Mouse (Mus musculus) ovary, adult 18-20 months (tissue): ENCODE data around the gene Rnf114.

ENCODE experiments used
- DNase-seq: peaks from one replicate; pipeline ENCODE4 v3.0.0; 2022; ENCODE audit warnings: low spot score, mixed read lengths

Rnf114 gene

DNA sequence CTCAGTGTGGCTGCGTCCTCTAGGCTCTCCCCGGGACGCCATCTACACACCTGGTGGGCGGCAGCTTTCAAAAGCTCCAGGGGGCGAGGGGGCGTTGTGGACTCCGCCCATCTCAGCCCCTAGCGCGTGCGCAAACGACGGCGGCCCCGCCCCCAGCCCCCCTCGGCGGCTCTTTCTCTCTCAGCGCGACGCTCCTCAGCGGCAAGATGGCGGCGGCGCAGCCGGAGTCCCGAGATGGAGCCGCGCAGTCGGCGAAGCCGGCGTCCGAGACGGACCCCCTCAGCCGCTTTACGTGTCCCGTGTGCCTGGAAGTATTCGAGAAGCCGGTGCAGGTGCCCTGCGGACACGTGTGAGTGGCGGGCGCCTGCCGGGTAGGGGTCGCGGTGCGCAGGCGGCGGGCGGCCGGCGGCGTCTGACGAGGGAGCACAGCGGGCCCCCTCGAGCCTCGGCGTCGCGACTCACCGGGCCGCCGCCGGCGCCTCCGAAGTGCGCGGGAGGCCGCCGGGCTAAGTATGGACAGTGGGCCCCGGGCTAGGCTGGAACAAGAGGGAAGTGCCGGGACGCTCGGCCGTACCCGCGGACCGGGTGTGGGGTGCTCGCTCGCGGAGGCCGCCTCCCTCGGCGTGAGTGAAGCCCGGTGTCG is 10.9 kb downstream of the Rnf114 start:
- peak; percentile 68 for DNase-seq

DNA sequence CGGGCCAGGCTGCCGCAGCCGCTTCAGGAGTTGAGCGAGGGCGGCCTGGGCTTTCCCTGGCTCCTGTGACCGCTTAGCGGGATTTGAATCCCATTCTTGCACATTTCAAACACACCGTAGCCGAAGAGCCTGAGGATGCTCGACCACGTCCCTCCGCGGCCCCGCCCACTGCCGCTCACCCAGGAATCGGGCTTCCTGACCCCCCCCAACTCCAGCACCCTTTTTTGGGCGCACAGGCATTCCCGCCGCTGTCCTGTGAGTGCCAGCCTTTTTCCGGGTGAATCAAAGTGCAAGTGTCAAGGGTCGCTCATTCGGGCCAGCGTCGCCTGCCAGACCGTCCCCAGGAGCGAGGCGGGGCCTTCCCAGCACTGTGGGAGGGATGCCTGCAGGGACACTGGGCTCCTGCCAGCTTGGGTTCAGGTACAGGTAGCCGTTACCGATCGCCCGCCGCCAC is 11.5 kb downstream of the Rnf114 start:
- no peak for DNase-seq

DNA sequence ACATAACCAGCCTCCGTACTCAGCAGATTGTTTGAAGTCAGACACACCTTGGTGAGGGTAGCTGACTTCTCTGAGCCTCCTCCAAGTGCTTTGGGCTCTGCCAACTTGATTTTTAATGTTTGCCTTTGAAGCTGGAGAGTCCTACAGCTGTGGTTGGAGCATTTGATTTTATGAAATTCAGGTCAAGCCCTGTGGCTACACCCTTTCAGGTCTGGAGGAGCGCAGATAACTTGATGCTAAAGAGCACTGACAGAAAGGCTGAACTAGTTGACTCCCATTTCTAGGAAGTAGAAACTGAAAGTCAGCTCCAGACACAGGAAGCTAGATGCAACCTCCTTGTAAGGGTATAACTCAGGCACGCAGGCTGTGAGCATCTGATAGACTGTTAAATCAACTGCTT is 12.7 kb downstream of the Rnf114 start:
- no peak for DNase-seq

DNA sequence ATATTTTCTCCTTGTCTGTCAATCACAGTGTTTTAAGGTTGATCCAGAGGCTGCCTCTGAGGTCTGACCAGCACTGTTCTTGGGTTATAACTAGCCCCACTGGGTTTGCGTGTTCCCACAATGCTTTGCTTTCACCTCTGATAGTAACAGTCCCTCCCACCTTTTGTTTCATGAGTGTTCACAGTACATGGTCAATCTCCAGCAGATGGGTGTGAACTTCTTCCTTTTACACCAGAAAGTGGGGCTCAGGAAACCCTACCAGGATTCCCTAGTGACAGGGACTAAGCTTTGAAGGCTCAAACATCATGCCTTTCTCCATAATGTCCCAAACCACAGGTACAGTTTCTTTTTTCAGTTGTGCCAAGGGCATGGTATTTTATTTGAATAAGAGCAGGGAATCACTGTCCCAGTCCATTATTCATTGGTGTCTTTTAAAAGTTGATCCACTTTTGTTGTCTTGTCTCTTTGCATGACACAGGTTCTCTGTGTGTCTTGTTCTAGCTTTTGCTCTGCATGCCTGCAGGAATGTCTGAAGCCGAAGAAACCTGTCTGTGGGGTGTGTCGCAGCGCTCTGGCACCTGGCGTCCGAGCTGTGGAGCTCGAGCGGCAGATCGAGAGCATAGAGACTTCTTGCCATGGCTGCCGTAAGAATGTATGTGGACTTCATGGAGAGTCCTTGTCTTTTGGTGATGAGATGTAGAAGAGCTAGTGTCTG is 14.3 kb downstream of the Rnf114 start:
- DNase-seq: no peak

DNA sequence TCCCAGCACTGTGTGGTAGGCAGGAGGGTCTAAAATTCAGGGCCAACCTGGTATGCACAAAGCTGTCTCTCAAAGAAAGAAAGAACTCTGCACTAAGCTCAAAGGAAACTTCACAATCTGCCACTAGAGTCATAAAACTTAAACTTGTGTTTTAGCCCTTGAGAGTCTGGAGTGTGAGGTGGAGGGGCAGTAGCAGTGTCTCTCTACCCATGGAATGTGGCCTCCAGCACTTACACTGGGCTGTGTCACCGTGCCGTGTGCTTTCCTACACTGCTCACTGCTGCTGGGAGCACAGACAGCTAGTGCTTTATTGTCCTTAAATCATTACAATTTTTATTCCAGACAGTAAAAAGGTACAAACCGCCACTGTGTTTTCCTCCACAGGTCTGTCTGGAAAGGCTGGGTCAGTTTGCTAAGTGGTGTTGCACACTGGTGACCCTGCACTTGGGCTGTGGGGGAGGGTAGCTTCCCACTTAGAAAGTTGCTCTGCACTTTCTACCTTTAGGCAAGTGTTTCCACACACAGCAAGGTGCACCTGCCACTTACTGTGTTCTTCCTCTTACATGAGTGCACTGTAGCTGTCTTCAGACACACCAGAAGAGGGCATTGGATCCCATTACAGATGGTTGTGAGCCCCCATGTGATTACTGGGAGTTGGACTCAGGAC is 15.4 kb downstream of the Rnf114 start:
- no peak for DNase-seq

DNA sequence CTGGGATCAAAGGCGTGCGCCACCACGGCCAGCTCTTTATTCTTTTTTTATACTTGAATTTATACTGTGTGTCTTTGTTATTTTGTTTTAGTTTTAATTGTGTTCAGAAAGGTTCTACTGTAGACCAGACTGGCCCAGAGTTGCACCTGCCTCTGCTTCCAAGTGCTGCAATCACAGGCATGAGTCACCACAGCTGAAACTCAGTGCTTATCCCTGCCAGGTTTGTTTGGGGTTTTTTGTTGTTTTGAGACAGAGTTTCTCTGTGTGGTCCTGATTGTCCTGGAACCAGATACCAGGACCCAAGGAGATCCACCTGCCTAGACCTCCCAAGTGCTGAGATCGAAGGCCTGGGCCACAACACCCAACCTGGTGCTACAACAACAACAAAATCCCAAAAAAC is 16.1 kb downstream of the Rnf114 start:
- no peak for DNase-seq

DNA sequence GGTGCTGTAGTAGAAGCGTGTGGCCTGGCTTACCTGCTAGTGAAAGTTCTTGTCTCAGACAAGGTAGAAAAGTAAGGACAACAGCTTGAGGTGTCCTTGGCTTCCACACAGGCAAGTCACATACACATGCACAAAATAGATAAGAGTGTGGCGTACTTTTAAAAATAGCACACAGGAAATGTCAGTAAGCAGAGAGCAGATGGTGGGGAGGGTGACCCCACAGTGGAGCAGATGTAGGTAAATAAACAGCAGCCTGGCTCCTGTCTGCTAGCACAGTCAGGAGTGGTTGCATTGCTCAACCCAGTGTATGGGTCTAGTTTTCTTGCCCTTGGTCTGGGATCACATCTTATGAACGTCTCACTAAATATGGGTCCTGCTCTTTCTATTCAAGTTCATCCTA is 18.0 kb downstream of the Rnf114 start:
- no peak for DNase-seq

DNA sequence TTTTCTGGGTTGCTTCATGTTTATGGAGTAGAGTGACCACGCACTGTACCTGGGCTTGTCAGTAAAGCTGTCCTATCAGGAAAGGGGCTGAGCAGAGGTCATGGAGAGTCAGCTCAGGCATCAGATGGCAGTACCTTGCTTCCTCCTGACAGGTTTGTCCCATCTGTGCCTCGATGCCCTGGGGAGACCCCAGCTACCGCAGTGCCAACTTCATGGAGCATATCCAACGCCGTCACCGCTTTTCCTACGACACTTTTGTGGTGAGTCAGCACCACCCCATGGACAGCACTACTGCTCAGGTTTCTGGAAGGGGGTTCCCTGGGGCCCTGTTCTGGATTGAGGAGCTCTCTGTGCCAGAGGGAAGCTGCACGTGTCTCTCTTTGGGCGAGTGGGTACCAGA is 19.9 kb downstream of the Rnf114 start:
- no peak for DNase-seq

DNA sequence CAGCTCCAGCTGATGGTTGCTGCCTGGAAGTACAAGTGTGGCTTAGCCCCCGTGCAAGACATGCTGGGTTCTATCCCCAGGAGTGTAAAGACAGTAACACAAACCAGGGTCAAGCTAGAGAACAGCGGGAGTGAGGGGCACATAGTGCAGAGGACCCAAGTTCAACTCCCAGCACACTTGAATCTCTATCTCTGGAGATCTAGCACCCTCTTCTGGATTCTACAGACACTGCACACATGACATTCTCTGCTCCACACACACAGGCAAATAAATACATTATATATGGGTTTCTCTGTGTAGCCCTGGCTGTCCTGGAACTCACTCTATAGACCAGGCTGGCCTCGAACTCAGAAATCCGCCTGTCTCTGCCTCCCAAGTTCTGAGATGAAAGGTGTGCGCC is 20.5 kb downstream of the Rnf114 start:
- DNase-seq: no peak

DNA sequence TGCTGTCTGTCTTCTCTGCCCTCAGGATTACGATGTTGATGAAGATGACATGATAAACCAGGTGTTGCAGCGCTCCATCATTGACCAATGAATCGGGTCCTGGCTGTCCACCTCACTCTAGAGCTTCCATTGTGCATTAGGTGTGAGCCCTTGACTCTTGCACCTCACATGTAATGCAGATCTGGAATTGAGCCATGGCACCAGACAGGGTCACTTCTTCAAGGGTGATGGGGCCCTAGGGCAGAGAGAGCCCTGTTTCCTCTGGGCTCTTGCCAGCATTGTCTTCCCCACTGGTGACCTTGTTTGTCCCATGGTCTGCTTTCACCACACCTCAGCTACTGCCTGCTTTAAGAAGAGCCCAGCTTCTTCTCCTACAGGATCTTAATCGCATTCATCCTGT is 22.2 kb downstream of the Rnf114 start:
- no peak for DNase-seq

DNA sequence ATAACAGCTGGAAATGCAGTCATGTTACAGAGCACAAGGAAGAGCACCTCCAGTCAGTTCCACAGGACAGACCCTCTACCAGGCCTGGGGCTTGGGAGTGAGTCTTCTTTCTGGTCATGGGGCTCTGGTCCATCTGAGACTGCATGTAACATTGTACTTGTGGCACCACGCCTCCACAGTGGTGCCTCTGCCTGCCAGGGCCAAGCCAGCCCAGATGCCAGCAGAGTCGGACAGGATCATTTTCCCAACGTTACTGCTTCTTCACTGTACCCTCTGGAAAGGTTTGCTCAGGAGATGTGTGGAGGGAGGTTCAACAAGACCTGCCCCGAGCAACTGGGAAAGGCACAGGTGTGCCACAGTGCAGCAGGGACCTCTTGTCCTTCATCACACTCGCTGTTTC is 23.2 kb downstream of the Rnf114 start:
- DNase-seq: no peak

DNA sequence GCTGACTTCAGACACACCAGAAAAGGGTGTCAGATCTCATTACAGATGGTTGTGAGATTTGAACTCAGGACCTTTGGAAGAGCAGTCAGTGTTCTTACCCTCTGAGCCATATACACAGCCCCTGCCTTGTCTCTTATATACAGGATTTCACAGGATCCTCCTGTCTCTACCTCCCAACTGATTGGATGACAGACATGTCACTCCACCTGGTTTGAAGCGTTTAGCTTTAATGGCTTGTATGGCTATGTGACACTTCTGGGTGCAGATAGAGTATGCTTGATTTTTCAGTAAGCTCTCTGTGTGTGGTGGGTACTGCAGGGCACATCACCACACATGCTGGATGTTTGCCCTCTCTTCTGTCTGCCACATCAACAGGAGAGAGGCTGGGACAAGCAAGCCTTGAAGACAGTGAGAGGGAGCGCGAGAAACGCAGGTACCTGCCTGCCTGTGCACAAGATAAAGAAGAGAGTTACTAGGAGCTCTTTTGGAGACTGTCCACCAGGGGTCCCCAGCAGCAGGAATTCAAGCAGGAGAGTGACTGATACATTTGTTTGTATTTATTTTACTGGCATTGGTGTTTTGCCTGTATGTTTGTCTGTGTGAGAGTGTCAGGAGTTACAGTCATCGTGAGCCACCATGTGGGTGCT is 27.3 kb downstream of the Rnf114 start:
- no peak for DNase-seq

DNA sequence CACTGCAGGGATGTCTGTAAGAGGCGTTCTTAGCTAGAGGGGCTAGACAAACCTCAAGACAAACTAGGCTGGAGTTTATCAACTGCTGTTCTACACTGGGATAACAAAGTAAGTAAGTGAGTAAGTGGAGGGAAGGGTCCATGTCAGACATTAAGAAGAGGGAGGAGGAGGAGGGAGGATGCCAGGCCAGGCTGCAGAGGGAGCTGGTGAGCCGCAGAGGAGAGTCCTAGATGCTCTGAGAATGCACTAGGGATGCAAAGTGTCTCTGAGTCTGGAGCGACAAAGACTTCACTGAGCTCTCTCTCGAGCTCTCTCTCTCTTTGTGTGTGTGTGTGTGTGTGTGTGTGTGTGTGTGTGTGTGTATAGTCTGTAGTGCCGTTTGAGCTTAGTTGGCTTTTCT is 35.8 kb downstream of the Rnf114 start:
- no peak for DNase-seq

DNA sequence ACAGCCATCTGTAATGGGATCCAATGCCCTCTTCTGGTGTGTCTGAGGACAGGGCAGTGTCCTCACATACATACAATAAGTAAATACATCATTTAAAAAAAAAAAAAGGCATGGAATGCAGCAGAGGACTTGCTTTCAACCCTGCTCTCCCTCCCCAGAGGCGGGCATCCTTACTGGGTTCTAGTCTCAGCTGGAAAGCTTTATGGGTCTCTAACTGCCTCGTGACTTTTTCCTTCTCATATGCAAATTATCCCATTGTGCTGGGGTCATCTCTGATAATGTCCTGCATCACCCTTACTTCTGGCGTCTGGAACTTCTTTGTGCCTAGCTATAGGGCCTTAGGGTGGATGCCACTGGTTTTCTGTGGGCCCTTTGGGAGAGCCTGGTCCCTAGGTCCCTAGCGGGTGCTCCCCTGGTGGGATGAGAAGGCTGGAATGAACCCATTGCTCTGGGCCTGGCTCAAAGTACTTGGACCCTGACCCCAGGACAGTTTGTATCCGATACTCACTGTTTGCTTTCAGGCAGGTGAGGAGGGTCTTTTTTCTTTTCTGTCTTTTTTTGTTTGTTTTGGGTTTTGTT is 37.6 kb downstream of the Rnf114 start:
- DNase-seq: no peak

DNA sequence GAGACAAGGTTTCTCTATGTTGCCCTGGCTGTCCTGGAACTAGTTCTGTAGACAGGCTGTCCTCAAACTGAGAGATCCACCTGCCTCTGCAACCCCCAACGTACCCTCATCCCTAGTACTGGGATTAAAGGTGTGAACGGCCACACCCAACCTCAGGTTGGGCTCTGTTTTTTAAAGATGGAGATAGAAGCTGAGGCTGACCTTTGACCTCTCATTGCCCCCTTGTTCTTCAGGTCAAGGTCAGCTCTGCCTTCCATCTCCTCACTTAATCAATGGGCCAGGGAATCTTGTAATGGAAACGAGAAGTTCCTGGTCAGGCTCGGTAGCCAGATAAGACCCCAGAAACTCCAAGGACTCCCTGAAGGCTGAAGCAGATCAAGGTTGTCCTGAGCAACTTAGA is 38.1 kb downstream of the Rnf114 start:
- DNase-seq: no peak

DNA sequence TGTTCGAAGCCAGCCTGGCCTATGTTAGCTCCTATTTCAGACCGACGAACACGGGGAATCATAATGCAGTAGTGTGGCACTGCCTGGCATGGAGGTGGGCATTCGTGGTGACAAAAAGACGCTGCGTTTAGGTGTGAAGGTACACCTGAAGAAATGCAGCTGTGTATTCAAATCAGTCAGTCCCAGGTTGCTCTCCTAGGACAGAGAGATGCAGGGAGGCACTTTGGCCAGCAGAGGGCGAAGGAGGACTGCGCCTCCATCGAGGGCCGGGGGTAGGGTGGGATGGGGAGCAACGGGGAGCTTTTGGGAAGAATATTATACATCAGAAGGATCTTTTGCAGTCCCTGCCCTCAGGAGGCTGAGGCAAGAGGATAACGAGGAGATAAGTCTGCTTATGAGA is 39.7 kb downstream of the Rnf114 start:
- DNase-seq: no peak

DNA sequence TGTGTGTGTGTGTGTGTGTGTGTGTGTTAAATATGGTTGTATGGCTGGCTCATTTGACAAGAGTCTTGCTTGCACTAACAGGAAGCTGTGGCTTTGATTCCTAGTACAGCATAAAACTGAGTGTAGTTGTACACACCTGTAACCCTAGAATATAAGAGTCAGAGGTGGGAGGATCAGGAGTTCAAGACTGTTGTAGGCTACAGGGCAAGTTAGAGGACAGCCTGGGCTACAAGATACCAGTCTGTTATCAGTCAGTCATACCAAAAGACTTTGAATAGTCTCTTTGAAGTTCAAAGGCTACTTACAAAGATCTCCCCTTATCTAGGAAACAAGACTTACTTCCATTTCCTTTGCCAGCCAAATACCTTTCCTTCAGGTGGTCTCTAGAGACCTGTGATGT is 41.4 kb downstream of the Rnf114 start:
- no peak for DNase-seq

DNA sequence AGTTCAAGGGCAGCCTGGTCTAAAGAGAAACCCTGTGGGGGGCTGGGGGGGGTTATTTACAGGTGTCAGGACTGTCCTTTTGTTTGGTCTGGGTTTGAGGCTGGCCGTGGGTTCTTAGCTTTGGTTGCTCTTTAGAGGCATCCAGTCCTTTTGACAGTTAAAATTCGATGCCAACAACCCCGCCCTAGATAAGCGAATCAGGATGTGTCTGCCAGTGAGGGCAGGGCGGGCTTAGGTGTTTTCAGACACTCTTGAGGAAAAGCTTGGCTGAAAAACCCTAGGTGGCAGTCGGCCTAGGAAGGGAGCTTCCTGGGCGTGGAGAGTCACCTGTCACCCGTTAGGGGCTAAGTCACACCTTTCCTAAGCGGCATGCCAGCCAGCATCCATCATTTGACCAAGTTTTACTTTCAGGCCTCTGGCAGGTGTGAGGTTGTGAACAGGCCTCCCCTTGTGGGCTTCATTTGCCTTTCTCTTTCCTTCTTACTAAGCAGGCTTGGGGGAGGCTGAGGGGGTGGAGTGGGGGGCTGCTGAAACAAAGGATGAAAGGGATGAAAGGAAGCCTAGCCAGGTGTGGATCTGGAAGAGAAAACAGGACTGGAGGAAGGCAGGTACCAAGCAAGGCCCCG is 44.0 kb downstream of the Rnf114 start:
- DNase-seq: no peak

DNA sequence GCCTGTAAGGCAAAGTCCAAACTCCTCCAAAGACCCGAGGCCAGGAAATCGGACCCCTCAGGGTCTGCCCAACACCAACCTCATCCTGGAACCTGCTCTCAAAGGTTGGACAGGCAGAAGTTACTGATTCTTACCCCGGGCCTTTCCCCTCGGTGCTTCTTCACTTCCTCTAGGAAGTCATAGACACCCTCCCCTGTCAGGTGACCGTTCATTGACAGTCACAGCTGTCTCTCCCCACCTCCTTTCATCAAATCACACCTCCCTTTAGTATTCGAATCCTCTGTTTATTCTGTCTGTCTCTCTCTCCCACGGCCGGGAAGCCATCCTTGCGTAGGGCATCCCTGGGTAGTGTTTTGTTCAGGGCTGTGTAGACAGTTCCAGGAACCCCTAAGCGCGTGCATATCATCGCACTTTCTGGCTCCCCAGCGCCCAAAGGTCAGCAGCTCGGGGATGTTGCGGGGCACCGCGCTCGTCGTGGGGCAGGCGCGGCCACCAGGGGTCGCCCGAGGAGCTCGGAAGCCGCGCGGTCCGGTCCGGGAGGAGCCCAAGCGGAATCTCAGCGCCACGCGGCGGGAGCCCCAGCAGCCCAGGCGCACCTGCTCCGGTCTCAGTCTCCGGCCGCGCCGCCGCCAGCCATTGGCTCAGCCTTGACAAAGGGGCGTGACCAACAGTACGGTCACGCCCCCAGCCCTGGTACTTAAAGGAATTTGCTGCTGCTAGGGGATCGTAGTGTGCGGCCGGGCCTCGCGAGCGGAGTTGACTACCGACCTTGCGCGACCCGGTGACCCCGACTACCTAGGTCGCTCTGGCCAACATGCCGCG is 45.2 kb downstream of the Rnf114 start, which contains the start of gene Snai1:
Snai1 (plus strand) TSS at position 720 of the 822 bp plus-strand sequence.
- DNase-seq: peak; percentile 94

DNA sequence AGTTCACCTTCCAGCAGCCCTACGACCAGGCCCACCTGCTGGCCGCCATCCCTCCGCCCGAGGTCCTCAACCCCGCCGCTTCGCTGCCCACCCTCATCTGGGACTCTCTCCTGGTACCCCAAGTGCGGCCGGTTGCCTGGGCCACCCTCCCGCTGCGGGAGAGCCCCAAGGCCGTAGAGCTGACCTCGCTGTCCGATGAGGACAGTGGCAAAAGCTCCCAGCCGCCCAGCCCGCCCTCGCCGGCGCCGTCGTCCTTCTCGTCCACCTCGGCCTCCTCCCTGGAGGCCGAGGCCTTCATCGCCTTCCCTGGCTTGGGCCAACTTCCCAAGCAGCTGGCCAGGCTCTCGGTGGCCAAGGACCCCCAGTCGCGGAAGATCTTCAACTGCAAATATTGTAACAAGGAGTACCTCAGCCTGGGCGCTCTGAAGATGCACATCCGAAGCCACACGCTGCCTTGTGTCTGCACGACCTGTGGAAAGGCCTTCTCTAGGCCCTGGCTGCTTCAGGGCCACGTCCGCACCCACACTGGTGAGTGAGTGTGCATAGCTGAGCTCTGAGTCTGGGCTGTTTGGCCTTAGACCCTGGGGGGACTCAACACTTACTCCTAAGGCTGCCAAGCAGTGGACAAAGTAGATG is 46.3 kb downstream of the Rnf114 start:
- peak; percentile 44 for DNase-seq
